Mouse (Mus musculus) layer of hippocampus, adult 8-10 months (tissue): ENCODE results near the gene Mypn. TPM values are rescaled to one million over a fixed set of nuclear protein-coding genes. Genes with fewer than 3 reads are reported as not detected.

Experiments
- DNase-seq, 2 experiments: peaks; one replicate each; pipeline ENCODE4 v3.0.0; 2022; ENCODE audit warnings: low spot score in 2 of 2
- total RNA-seq, 4 experiments: library from RNA; stranded (reverse); gene quantifications; 2 replicates each; pipeline ENCODE4 v1.2.4; 2022

Gene Mypn
- total RNA-seq, 4 experiments from 2014 or later, result 1.7 to 2.2 (median 2.0) TPM

DNA sequence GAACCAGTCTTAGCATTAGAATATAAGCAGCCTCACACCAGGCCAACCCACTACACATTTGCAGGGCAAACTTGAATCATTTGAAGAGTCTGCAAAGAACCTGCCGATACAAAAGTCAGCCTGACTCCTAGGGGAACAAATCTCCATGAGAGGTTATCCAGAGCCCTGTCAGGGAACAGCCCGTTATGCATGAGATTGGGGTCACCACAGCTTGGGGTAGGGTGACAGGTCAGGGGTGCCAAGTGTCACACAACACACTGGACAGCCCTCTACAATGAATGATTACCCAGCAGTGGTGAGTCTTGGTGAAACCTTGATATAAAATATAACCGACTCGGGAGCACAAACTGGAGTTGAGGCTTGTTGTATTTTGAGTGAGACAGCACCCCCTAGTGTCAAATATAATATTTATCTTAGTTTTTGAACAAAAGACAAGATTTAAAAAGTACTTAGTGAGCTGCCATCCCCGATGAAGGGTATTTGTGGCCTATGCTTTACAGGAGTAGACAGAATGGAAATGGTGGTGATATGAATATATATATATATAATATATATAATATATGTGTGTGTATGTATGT is 90.6 kb downstream of the Mypn start:
- DNase-seq, result no peak

DNA sequence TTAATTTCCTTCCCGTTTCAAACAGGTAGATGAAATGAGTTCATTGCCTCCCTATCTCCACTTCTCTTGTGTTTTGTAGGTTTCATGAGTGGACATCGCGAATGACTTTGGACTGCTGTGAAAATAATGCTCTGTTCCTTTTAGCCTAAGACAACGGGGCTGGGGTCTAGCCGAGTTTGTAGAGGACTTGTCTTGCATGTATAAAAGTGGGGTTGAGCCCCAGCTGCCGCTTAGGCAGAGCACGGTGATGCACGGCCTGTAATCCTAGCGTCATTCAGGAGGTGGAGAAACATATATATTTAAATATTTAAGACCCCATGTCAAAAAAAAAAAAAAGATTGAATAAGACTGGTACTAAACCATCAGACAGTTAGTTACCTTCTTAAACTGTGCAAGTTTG is 103.1 kb downstream of the Mypn start:
- DNase-seq, result no peak

DNA sequence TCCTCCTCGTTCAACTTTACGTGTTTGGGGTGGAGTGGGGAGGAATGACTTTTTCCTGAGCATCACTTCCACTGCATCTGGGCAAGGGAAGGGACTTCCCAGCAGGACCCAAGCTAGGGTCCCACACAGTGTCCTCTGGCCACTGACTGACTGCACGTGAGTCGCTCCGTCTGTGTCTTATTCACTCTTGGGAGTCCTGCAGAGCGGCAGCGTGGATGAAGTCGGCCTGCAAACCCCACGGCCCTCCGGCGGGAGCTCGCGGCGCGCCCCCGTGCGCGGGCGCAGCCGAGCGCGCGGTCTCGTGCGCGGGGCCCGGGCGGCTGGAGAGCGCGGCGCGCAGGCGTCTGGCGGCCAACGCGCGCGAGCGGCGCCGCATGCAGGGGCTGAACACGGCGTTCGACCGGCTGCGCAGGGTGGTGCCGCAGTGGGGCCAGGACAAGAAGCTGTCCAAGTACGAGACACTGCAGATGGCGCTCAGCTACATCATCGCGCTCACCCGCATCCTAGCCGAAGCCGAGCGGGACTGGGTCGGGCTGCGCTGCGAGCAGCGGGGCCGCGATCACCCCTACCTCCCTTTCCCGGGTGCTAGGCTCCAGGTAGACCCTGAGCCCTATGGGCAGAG is 103.7 kb downstream of the Mypn start:
- peak; percentile 44 to 67 for DNase-seq

DNA sequence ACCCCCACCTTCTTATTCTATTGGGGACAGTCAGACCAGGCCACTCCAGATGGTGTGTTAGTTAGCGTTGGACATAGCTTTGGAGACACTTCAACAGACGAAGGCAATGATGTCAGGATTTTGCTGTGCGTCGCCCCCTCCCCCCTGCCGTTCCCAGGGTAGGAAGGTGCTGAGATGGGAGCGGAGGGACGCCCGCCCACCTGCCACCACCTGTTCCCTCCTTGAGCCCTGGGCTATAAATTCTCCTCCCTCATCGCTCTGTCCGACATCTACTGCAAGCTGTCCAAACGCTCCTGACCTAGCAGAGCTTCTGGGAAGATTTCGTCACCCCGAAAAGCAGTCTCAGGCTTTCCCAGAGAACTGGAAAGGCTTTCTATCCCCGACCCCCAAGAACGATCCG is 104.2 kb downstream of the Mypn start, which contains the start of gene Atoh7:
TSS of gene Atoh7 (plus strand) at position 131 of the 400 bp plus-strand sequence.
- DNase-seq, result no peak

DNA sequence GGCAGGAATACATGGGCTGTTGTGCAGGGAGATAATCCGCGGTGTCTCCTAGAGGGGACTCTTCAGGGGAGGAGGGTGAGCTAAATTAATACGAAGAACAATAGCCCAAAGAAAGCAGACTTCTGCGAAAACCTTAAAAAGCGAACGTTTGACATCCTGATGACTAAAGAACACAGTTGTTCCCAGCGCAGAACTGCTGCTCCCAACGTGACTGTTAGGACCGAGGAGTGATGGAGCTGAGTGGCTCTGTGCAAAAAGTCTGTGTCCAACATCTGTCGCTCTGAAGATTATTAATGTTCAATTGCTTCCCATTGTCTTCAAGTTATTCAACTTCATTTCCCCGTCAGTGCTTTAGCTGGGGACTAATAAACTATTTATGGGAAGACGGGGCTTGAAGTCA is 105.6 kb downstream of the Mypn start:
- no peak for DNase-seq

DNA sequence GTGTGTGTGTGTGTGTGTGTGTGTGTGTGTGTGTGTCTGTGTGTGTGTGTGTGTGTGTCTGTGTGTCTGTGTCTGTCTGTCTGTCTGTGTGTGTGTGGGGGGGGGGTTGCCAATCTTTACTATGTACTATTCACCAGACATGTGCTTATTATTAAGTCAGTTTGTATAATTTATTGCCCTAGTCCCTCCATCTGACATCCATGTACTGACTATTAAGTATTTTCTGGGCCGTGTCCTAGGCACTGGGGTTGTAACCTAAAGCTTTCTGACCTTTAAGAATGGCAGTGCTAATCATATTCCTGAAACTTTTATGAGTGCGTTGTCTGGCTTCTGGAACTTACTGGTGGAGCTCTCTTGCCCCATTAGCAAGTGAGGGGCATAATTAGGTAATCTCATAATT is 107.0 kb downstream of the Mypn start:
- no peak for DNase-seq

DNA sequence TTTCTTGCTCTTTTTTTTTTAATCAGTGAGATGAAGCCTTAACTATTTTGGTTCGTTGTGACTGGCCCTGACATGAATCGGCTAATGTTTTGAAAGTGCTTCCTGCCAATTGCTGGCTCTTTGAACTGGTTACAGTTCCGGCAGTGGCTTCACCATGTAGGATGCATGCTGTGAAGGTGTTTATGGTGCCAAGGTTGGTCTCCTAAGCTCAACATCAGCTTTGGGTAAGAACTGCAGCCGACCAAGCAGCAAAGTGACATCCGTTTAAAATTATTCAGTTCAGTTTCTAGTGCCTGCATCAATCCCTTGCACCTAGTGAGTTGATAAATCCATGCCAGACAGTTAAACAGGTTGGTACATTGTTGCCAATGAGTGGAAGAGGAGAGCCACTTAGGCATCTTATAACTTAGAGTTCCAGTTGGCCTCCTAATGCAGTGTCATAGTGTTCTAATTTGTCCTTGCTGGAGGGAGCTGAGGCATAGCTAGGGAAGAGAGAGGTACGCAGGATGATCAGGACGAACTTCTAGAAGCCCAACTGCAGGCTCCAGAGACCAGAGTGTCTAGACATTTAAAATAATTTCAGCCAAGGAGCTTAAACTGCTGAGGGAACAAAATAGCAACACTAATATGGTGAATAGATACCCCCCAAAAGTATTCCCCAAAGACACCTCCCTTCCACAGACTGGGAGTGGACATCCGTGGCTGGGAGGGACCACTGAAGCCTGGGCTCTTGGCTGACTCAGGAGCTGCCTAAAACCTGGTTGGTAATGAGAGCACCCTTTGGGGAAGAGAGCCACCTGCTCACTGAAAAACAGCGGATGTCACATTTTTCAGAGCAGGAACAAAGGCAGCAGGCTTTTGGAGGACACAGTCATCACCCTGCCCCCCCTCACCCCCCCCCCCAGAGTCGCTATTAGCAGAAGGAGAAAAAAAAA is 110.9 kb downstream of the Mypn start:
- DNase-seq, result no peak

DNA sequence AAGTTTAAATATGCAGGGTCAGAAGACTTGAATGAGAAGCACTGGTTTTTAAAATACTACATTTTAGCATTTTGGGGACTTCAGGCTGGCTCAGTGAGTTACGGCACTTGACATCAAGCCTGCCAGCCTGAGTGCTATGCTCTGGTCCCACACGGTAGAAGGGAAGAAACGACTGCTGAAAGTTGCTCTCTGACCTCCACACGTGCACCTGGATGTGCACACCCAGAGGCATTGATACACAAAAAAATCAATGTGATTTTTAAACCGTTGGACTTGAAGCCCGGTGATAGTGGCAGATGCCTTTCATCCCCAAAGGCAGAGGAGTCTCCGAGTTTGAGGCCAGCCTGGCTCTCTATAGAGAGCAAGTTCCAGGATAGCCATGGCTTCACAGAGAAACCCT is 111.8 kb downstream of the Mypn start:
- no peak for DNase-seq

DNA sequence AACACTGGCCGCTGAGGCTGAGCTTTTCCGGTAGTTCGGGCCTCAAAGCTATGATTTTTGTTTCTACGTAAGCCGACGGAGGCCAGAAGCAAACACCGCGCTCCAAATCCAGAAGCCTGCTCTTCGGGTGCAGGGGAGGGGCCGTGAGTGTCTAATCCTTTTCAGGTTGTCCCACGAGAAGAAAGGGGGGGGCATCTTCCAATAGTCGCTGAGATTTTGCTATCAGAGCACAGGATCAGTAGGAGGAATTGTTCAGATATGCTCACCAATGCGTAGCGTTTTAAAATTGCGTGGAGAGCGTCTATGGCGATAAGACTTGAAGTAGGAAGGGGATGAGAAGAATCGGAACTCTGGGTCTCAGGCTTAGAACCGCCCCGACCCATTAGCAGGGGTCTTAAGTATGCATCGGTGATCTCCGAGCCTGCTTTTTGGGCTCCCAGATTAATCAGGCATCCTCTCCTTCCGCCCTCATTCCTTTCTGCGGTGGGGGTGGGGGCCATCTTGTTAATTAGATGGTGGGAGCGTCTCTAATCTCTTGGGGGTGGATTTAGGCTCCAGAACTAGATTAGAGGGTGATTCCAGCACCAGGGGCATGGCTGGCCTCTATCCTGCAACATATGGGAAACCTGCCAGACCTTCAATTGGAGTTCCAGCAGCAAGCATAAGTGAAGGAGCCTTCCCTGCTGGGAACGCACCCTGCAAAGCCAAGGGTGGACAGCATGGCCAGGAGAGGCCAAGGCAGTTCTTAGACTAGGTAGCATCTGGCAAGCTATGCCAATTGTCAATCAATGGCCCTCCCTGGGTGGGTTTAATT is 113.8 kb downstream of the Mypn start:
- DNase-seq, result no peak

DNA sequence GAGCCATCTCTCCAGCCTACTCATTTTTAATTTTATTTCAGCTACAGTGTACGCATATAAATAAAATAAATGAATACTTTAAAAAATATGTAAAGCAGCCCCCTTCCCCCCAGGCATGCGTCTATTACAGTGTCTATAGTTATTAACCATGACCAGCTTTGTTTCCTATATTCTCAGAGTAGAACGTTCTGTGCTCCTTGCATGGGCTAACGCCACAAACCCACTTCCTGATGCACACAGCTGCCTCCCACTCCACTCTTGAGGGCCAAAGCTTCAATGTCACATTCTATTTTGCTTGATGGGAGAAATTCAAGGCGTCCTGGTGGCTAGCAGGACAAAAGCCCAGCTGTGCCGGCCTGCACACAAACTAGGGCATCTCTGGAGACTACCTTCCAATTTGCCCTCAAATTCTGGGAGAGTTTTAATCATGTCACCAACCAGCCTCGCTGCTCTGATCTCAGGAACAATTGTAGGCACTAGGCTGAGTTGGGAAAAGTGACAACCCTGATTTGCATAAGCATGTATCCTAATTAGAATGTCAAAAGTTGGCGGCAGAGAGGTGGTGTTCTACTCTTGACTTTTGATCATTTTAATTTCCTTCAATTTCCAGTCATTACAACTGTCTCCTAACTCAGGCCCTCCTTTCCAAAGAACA is 114.5 kb downstream of the Mypn start:
- no peak for DNase-seq

DNA sequence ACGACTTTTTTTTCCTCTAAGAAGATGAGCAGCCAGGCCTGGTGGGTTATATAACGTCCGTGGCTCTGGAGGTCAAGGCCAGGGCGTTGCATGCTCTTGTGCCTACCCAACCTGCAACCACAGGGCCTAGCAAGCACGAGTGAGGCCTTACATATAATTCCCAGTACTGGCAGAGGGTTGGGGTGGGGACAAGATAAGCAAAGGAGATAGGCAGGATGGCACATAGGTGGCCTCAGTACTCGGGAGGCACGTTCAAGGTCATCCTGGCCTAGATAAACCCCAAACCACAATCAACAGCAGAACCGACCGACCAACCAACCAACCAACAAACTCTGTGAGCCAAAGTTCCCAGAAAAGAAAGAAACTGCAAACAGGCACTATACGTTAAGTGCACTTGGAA is 117.4 kb downstream of the Mypn start:
- DNase-seq, result no peak

DNA sequence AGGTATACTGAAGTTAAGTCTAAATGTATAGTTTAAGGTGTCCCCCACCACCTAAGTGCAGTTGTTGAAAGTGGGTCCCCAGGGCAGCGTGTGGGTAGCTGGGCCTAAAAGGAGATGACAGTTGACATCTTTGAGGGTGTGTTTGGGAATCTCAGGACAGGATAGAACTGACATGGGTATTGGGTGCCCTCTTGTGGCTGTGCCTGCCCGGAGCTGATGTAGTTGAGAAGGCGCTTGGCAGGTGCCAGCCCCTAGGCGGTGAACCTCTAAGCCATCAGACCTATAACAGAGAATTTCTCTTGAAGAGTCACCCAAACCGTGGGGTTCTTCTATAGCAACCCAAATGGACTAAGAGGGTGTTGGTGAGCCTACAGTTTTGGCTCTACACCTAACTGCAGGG is 137.8 kb downstream of the Mypn start:
- peak; percentile 40 to 82 for DNase-seq

Other genes starting within 250 kb of the Mypn start
- 10 to 100 TPM; 63.4 to 90.3 (median 86.9) TPM for gene Rufy2, start 223.7 kb downstream of the Mypn start, total RNA-seq
- gene Hnrnph3, start 179.7 kb downstream of the Mypn start, total RNA-seq, result 10 to 100 TPM; 49.0 to 58.9 (median 57.1) TPM
- gene Pbld2, start 179.6 kb downstream of the Mypn start, total RNA-seq, result 1 to 10 TPM; 2.3 to 3.3 (median 2.9) TPM
- under 1 TPM; 0.20 to 0.68 (median 0.49) TPM for gene Pbld1, start 143.8 kb downstream of the Mypn start, total RNA-seq
- 1 to 10 TPM; 1.4 to 3.5 (median 2.0) TPM for gene Atoh7, start 104.3 kb downstream of the Mypn start, total RNA-seq
- gene Herc4, start 39.9 kb upstream of the Mypn start, total RNA-seq, result 10 to 100 TPM; 39.5 to 49.5 (median 40.2) TPM
- gene Sirt1, start 177.8 kb upstream of the Mypn start, total RNA-seq, result 10 to 100 TPM; 14.1 to 16.0 (median 15.3) TPM
- 10 to 100 TPM; 17.6 to 25.0 (median 24.7) TPM for gene Dnajc12, start 178.5 kb upstream of the Mypn start, total RNA-seq
- not detected for gene Gm7075, start 217.8 kb upstream of the Mypn start, total RNA-seq
- 1 to 10 TPM; 2.3 to 3.2 (median 3.1) TPM for gene Ctnna3, start 226.1 kb upstream of the Mypn start, total RNA-seq